Mouse (Mus musculus) telencephalon, adult 2 months (tissue): ENCODE data around the gene Nap1l1.
"Not testable (repeated sequence)": the region's sequence is repeated elsewhere in the genome, so short reads cannot be mapped to it uniquely, and the experiment has no call there.

Experiments used
- DNase-seq: peaks from one replicate; pipeline ENCODE4 v3.0.0-alpha.2; 2011; ENCODE audit warnings: low read depth, low spot score

The Nap1l1 gene

DNA sequence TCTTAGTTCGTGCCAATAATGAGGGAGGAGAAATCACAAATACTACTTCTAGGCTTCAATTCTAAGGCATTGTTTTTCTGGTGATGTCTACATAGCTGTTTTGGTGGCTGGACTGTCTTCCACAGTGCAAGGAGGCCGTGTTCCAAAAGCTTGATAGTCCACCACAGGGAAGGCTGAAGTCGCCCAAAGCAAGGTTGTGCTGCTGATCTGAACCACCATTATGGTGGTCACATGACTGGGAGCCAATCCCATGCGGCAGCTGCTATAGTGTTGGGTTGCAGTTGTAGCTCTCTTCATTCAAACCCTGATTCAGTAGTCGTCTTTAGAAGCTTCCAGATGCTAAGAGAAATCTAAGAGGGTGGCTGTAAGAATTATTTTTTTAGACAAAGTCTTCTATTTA lies 6.6 kb downstream of the Nap1l1 start:
- no peak for DNase-seq

DNA sequence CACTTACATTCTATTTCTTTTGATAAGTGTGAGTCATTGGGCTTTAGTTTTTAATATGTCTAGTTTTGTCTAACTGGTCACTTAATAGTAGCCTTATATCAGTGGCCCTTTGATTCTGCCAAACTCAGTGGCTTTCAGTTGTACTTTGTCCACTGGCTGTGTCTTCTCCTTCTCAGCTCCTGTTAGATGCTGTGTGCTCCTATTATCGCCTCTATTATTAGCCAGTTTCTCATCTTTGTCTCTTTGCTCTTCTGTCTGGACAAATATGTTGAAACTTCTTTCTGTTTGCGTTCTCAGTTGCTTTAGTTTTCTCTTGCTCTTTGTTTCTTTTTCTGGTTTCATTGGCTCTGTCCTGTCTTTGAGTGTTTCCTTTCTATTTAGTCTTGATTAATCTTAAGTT lies 9.6 kb downstream of the Nap1l1 start:
- DNase-seq, result no peak

DNA sequence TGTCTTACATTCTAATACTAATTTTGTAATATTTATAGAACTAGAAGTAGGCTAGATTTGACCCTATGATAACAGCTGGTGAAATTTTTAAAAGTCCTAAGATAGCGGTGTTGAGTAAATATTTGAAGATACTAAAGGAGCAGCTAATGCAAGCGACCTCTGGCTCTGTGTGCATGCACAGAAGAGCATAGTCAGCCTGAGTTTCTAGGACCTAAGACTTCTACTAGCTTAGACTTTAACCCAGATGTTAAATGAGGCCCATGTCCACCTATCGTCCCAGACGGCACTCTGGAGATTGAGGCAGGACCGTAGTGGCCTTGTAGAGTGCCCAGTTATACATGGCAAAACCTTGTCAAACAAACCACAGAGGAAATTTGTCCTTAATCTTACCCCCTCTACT lies 11.1 kb downstream of the Nap1l1 start:
- DNase-seq, result no peak

GRCm38 (mm10) chr10:111488793-111489192 lies 15.8 kb downstream of the Nap1l1 start:
- DNase-seq, result no peak

- not testable (repeated sequence) for DNase-seq
These were observed 17.1 kb downstream of the Nap1l1 start for GRCm38 (mm10) chr10:111490079-111490478.

- no peak for DNase-seq
These were observed 22.9 kb downstream of the Nap1l1 start for GRCm38 (mm10) chr10:111495888-111496287.

- no peak for DNase-seq
These were observed 26.9 kb downstream of the Nap1l1 start for GRCm38 (mm10) chr10:111499892-111500291.

- DNase-seq, result peak; percentile 69
These were observed 30.0 kb downstream of the Nap1l1 start for GRCm38 (mm10) chr10:111503071-111503470.

DNA sequence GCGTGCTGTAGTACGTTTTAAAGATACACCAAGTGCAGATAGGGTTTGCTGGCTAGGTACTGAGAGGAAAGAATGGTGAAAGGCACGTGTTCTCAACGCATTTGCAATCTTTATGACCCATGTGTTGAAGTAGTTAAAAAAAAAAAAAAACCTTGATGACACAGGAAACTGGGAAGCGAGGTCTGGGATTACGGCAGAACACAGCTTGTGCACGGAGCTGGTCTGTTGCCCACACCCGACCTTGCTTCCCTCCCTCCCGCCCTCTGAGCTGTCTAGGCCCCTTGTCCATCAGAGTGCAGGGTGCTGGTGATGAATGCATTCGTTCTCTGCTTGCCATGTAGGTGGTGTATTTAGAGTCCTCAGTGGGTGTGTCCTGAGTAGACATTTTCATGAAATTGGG lies 30.7 kb downstream of the Nap1l1 start:
- no peak for DNase-seq

DNA sequence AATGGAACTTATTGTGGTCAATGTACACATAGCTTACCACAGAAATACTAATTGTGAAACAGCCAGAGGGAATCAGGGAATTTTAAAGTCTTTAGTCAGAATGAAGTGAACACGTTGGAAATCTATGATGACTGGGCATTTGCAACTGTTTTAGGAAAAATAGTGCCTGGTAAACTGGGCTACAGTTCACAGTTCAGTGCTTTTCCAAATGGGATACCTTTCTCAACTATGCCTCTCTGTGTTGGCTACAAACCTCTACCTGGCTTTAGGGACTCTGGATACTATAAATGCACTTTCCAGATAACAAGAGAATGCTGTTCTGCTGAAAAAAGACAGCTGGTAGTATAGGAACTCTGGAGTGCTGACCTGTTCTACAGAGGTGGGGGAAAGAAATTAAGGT lies 31.6 kb downstream of the Nap1l1 start:
- DNase-seq, result no peak

DNA sequence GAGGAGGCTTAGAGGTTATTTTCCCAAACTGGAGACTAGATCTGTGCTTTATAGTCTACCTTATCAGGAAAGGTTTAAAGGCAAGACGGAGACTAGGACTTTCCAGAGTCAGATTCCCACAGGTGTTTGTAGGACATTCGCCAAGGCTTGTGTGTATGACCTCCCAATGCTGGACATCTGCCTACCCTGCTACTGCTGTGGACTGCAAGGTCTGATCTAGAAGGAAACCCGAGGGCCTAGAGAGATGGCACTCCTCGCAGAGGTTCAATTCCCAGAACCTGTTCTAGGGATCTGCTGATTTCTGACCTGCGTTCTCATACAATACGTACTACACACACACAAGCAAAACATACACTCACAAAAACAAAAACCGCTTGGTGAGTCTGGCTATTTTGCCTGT lies 32.4 kb downstream of the Nap1l1 start:
- no peak for DNase-seq

GRCm38 (mm10) chr10:111506101-111506925 lies 33.3 kb downstream of the Nap1l1 start, which contains the start of gene Phlda1:
Phlda1 (plus strand) TSS chr10:111506286.
- DNase-seq, result peak; percentile 69

GRCm38 (mm10) chr10:111506926-111507459 lies 34.0 kb downstream of the Nap1l1 start:
- DNase-seq, result no peak

DNA sequence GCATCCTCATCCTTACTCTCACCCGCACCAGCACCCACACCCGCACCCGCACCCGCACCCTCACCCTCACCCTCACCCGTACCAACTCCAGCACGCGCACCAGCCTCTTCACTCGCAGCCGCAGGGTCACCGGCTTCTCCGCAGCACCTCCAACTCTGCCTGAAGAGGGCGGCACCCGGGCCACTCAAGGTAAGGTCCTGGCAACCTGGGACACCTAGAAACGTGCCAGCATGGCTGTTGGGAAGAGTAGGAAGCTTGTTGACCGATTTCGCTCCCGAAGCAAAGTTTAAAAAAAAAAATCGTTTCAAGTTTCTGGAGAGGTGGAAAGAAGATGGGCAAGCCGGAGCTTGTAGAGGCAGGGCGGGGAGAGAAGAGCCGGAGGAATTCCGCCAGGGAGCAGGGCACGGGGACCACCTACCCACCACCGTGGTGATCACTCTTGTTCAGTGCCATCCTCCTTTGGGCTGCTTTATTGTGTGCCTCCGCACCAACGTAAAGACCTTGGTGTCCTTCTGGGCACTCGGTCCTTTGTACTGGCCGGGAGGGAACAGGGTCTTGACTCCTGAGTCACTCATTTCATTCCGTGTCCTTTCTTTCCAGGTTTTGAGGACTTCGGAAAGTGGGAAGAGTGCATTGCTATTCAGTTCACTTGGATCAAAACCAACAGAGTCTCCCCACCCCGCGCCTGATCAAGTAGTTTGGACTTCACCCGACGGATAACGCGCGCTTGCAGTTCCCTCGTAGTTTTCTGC lies 34.6 kb downstream of the Nap1l1 start:
- DNase-seq, result no peak

GRCm38 (mm10) chr10:111508324-111509080 lies 35.5 kb downstream of the Nap1l1 start:
- DNase-seq, result no peak

DNA sequence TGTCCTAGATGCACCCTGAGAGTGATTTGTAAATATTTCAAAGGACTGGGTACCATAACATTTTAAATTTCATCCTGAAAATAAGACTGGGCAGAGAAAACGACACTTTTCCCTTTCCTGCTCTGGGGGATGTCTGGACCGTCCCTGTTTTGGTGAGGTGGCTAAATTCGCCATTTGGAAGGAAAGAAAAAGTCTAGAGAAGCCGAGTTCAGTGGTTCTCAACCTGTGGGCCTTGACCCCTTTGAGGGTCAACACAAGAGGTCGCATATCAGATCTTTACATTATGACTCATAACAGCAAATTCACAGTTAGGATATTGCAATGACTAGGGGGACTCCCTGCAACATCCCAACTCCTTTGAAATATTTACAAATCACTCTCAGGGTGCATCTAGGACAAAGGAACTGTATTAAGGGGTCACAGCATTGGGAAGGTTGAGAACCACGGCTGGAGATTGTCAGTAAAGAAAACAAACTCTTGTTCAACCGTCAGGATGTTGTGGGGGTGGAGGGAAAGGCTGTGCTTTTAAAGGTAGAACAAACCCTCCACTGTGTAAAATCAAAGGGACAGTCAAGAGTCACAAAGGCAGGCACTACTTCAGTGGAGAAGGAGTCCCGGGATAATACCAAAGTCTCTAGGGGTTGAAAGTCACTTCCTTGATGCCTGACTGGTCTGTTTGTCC lies 36.2 kb downstream of the Nap1l1 start:
- DNase-seq, result no peak

DNA sequence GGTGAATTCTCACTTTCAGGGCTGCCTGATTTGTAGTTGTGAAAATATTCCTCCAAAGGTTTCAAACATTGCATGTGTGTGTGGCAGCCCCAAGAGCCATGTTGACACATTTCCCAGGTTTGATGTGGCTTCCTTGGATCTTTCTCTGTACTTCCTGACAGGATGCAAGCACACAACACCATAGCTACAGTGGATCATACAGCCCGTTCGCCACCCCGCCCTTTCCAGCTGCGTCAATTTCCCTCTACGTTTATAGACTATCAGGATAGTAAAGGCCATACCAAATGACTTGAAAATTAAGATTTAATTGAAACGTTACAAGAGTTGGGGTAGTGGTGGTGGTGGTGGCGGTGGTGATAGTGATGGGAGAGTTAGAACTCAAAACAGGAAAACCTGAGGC lies 37.0 kb downstream of the Nap1l1 start:
- DNase-seq, result no peak

- DNase-seq, result no peak
These were observed 37.8 kb downstream of the Nap1l1 start for GRCm38 (mm10) chr10:111510798-111511197.

DNA sequence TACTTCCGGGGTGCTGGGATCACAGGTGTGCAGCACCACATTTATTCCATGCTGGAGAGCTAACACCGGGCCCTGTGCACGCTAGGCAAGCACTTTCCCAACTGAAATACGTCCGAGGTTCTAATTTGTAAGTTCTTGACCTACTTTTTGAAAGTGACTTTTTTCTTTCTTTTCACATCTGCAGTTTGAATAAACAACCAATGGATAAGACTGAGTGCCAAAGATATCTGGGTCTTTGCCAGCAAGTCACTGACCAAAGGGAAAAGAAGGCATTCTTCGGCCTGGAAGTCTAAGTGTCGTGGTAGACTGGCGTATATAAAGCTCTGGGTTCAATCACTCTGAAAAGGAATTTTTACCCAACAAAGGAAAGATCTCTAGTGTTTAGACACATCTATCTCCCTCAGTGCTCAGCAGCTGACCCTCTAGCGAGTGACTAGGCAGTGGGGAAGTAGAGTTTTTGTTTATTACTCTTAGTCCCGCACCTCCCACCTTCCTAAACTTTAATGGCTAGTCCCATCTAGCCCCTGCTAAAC lies 39.1 kb downstream of the Nap1l1 start:
- DNase-seq, result no peak

DNA sequence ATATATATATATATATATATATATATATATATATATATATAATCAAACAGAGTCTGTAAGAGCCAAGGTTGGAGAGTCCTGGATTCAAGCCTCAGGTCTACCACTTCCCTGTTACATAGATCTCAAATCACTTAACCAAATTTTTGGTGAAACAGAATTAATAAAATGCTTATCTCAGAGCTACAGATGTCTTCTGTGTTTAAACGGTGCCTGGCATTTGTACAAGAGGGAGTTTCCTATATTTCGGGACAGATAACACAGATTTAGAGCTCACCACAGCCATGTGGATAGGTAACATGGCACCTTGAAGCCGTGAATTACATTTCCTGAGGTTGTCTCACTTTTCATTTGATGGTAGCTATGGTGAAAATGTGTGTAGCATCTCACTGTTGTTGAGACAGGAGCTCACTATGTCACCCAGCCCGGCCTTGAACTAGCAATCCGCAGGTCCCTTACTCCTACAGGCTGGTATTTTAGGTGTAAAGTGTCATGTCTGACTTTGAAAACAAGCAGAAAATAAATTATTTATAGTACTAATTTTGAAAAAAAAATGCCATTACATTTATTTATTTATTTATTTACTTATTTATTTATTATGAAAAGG lies 41.4 kb downstream of the Nap1l1 start:
- DNase-seq, result no peak
